8 mouse cellular contexts compared by ENCODE assay signal in genomic region chr1:98350095-98350549, GRCm38 (mm10).
DNase-seq lines count a peak whose midpoint lies in the region; ATAC-seq lines count a peak whose summit lies in the region.

No protein-coding gene starts in this region.

- H3K9me3 ChIP-seq in forebrain, embryonic 11.5 days (ENCODE audit: control insufficient read depth, low read length): no peaks in the 10 kb centered on the region
- no peaks in the 10 kb centered on the region for H3K9me3 ChIP-seq in forebrain, embryonic 10.5 days
- no peaks in the 10 kb centered on the region for H3K9me3 ChIP-seq in neural tube, embryonic 11.5 days (ENCODE audit: control insufficient read depth, low read length)
- no peaks in the 10 kb centered on the region for H3K9me3 ChIP-seq in hindbrain, embryonic 13.5 days

- no peaks in the 10 kb centered on the region for H3K27me3 ChIP-seq in forebrain, embryonic 11.5 days (ENCODE audit: control insufficient read depth, insufficient read depth, low read length)
- H3K27me3 ChIP-seq in forebrain, embryonic 10.5 days (ENCODE audit: poor library complexity, severe bottlenecking): no peaks in the 10 kb centered on the region
- no peaks in the 10 kb centered on the region for H3K27me3 ChIP-seq in neural tube, embryonic 11.5 days (ENCODE audit: control insufficient read depth, insufficient read depth, low read length)
- no peaks in the 10 kb centered on the region for H3K27me3 ChIP-seq in hindbrain, embryonic 13.5 days

- no peaks in the 10 kb centered on the region for H3K36me3 ChIP-seq in forebrain, embryonic 11.5 days (ENCODE audit: control insufficient read depth, insufficient read depth, low read length)
- no peaks in the 10 kb centered on the region for H3K36me3 ChIP-seq in forebrain, embryonic 10.5 days (replicated peaks)
- H3K36me3 ChIP-seq in neural tube, embryonic 11.5 days (ENCODE audit: control insufficient read depth, insufficient read depth, low read length): no peaks in the 10 kb centered on the region
- H3K36me3 ChIP-seq in hindbrain, embryonic 13.5 days: no peaks in the 10 kb centered on the region

- H3K4me1 ChIP-seq in forebrain, embryonic 11.5 days (replicated peaks; ENCODE audit: control insufficient read depth, insufficient read depth, low read length): no peaks in the 10 kb centered on the region
- H3K4me1 ChIP-seq in forebrain, embryonic 10.5 days: no peaks in the 10 kb centered on the region
- no peaks in the 10 kb centered on the region for H3K4me1 ChIP-seq in neural tube, embryonic 11.5 days (ENCODE audit: control insufficient read depth, insufficient read depth, low read length)
- 0 out of 2 replicates have a peak, but pooled peaks cover 3% of the 10 kb centered on the region for H3K4me1 ChIP-seq in hindbrain, embryonic 13.5 days (replicated peaks)

- no peak overlapping the region for H3K4me3 ChIP-seq in forebrain, embryonic 11.5 days (ENCODE audit: low read depth, low read length)
- H3K4me3 ChIP-seq in forebrain, embryonic 10.5 days: no peak overlapping the region
- no peak overlapping the region for H3K4me3 ChIP-seq in neural tube, embryonic 11.5 days (ENCODE audit: low read depth, low read length)
- no peak overlapping the region for H3K4me3 ChIP-seq in hindbrain, embryonic 13.5 days

- ATAC-seq in forebrain, embryonic 11.5 days (replicated peaks; ENCODE audit: low FRiP score): peak; percentile 65
- ATAC-seq in neural tube, embryonic 11.5 days (ENCODE audit: insufficient read depth, low FRiP score, low TSS enrichment): peak; percentile 60; the same call in 1 of the 2 replicates
- ATAC-seq in hindbrain, embryonic 13.5 days (ENCODE audit: low FRiP score): peak; percentile 85
- peak; percentile 50 for ATAC-seq in megakaryocyte progenitor cell, adult 5-6 weeks (replicated peaks; ENCODE audit: poor library complexity)
- ATAC-seq in erythroblast, adult 5-6 weeks (replicated peaks; ENCODE audit: low FRiP score, poor library complexity, severe bottlenecking): no peak

- 37% methylated on average over 4 of the region's 4 CpGs for WGBS in forebrain, embryonic 11.5 days
- WGBS in forebrain, embryonic 10.5 days: 50% methylated on average over 4 of the region's 4 CpGs
- 41% methylated on average over 4 of the region's 4 CpGs for WGBS in neural tube, embryonic 11.5 days
- WGBS in hindbrain, embryonic 13.5 days: 28% methylated on average over 4 of the region's 4 CpGs

- H3K9ac ChIP-seq in forebrain, embryonic 11.5 days (ENCODE audit: low read length): no peak overlapping the region
- H3K9ac ChIP-seq in neural tube, embryonic 11.5 days (ENCODE audit: low read length): no peak overlapping the region
- no peak overlapping the region for H3K9ac ChIP-seq in hindbrain, embryonic 13.5 days

- H3K4me2 ChIP-seq in forebrain, embryonic 11.5 days (ENCODE audit: low read depth, low read length, severe bottlenecking): no peak overlapping the region
- H3K4me2 ChIP-seq in neural tube, embryonic 11.5 days (ENCODE audit: low read depth): no peak overlapping the region
- no peak overlapping the region for H3K4me2 ChIP-seq in hindbrain, embryonic 13.5 days

- H3K27ac ChIP-seq in forebrain, embryonic 11.5 days (ENCODE audit: low read depth, low read length): no peak overlapping the region
- H3K27ac ChIP-seq in forebrain, embryonic 10.5 days: no peak overlapping the region
- H3K27ac ChIP-seq in neural tube, embryonic 11.5 days (ENCODE audit: low read depth, low read length): no peak overlapping the region
- H3K27ac ChIP-seq in hindbrain, embryonic 13.5 days: no peak overlapping the region

- DNase-seq in forebrain, embryonic 11.5 days (ENCODE audit: low spot score): no peak
- no peak for DNase-seq in forebrain, embryonic 10.5 days (ENCODE audit: extremely low spot score, low spot score)
- peak; percentile 13 for DNase-seq in neural tube, embryonic 11.5 days (ENCODE audit: low spot score)
- DNase-seq in neural tube, embryonic 10.5 days (ENCODE audit: extremely low spot score, low spot score): no peak
- DNase-seq in B cell, adult 2 months: no peak
